Mouse (Mus musculus): ENCODE measurements around the gene Defb28.

- no peak for TF ChIP-seq CTCF (IDR thresholded peaks at IDR 0.05; ENCODE audit: low read depth, low read length)
- no peak for TF ChIP-seq POLR2A (IDR thresholded peaks at IDR 0.05; ENCODE audit: borderline replicate concordance, low read depth, low read length)
These were observed 17.2 kb upstream of the Defb28 start for GRCm38 (mm10) chr2:152500863-152501229.

Measured in bone marrow macrophage, adult 2 months (primary cell).